Mouse (Mus musculus) ES-E14 (cell line): ENCODE data around the gene Asic2.

Experiments
- CHD2 ChIP-seq: IDR thresholded peaks from 2 replicates; pipeline ENCODE4 v1.6.1; 2014; ENCODE audit warnings: mild to moderate bottlenecking, low read depth, low read length, inconsistent platforms
- MAFK ChIP-seq: IDR thresholded peaks from 2 replicates; pipeline ENCODE4 v1.6.1; 2014; ENCODE audit warnings: mild to moderate bottlenecking, low read depth, low read length, inconsistent platforms; ENCODE audit not compliant: insufficient read depth
- ZC3H11A ChIP-seq: IDR thresholded peaks from 2 replicates; pipeline ENCODE4 v1.6.1; 2012; ENCODE audit warnings: low read depth, mild to moderate bottlenecking, inconsistent platforms, low read length, borderline replicate concordance
- ZNF384 ChIP-seq: IDR thresholded peaks from 2 replicates; pipeline ENCODE4 v1.6.1; 2012; ENCODE audit warnings: low read depth, low read length, inconsistent platforms

GRCm38 (mm10) chr11:81588630-81589029 lies 379.6 kb downstream of the Asic2 start:
- TF ChIP-seq ZNF384, result no peak
- no peak for TF ChIP-seq ZC3H11A
- TF ChIP-seq MAFK, result no peak
- TF ChIP-seq CHD2, result no peak
